Mouse (Mus musculus) erythroblast, embryonic 14.5 days (primary cell): ENCODE measurements around the gene Trim32. TPM values are rescaled to one million over a fixed set of nuclear protein-coding genes. Genes with fewer than 3 reads are reported as not detected.

Experiments
- H3K27me3 ChIP-seq: 2 replicates; pipeline ENCODE4 v1.6.1; 2012; ENCODE audit warnings: inconsistent platforms; ENCODE audit not compliant: control insufficient read depth
- H3K36me3 ChIP-seq: 2 replicates; pipeline ENCODE4 v1.6.1; 2012; ENCODE audit warnings: mild to moderate bottlenecking, inconsistent platforms; ENCODE audit not compliant: control insufficient read depth
- H3K4me1 ChIP-seq: 2 replicates; pipeline ENCODE4 v1.6.1; 2012; ENCODE audit warnings: inconsistent platforms; ENCODE audit not compliant: control insufficient read depth
- H3K4me3 ChIP-seq: replicated peaks from 2 replicates; pipeline ENCODE3; 2012; ENCODE audit warnings: moderate library complexity, mild to moderate bottlenecking, inconsistent platforms
- H3K9me3 ChIP-seq: 2 replicates; pipeline ENCODE4 v1.6.1; 2012; ENCODE audit warnings: low read length, inconsistent platforms, mixed read lengths; ENCODE audit not compliant: control insufficient read depth
- GATA1 ChIP-seq: IDR thresholded peaks from 2 replicates; pipeline ENCODE4 v1.6.1; 2012; ENCODE audit warnings: low read length, inconsistent platforms, mixed read lengths
- TAL1 ChIP-seq: IDR thresholded peaks from 3 replicates; pipeline ENCODE4 v1.6.1; 2012; ENCODE audit warnings: low read length, inconsistent platforms, mixed read lengths
- polyA plus RNA-seq: library from polyadenylated mRNA; stranded (reverse); fragments of >175 nt; gene quantifications from 2 replicates; pipeline ENCODE4 v1.2.3, GENCODE M21; 2012

Trim32 gene
- 0.05 TPM in 1 of 2 replicates, not detected in the other for polyA plus RNA-seq

DNA sequence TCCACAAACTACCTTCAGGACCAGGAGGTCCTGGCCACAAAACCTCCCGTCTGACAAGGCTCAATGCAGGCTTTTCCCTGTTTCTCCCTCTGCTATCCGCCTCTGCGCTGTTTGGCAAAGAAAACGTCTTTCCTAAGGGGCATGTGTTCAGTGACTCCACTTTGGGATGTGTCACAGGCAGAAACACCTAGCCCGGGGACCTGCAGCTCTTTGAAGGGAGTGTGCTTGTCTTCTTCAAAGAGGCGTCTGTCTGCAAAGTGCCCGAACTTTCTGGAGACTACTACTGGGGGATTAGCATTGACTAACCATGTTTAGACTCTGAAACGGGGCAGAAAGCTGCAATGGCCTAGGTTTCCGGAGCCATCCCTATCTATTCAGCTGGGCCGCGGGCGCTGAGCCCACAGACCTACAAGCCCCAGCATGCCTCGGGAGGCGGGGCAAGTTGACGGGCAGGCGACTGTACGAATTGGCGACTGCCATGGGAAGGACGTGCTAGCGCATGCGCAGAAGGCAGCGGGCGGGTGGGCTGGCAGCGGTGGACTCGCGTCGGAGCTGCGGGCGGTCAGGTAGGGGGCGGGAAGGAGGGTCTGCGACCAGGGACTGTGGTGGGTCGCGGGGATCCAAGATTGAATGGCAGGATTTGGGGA, at the start of gene Trim32:
Gene Trim32, plus strand, starts transcription at position 483 of the 647 bp plus-strand sequence.
- no peaks in the 10 kb centered on the region for H3K9me3 ChIP-seq
- H3K4me3 ChIP-seq: peak within 1 kb of the TSS; percentile 84
- H3K27me3 ChIP-seq: no peaks in the 10 kb centered on the region
- peaks cover 33% of the 10 kb centered on the region for H3K4me1 ChIP-seq
- H3K36me3 ChIP-seq: no peaks in the 10 kb centered on the region
- TF ChIP-seq TAL1: no peak
- no peak for TF ChIP-seq GATA1

DNA sequence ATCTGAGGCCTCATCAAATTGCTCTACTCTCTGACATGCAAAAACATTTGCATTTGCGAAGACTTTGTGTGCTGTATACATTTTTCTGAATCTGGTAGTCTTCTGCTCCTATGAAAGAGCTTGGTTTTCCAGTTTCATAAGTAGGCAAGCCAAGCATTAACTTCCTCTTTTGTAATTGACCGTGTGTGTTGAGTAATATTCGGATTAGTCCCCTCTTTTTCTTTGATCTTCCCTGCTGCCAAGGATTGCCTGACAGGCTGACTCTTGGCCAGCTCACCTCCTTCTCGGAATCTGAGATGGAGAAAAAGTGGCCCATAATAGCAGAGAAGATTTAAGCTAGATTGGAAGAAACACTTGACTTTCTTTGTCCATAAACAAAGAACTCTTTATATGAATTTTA, 39.3 kb upstream of the Trim32 start:
- Histone ChIP-seq H3K27me3 (no peaks in the 10 kb centered on the region), H3K4me3 (no peak overlapping the region), H3K36me3 (no peaks in the 10 kb centered on the region), H3K9me3 (no peaks in the 10 kb centered on the region; the same call in 1 of the 2 replicates), H3K4me1 (no peaks in the 10 kb centered on the region)
- TF ChIP-seq GATA1: no peak
- no peak for TF ChIP-seq TAL1

DNA sequence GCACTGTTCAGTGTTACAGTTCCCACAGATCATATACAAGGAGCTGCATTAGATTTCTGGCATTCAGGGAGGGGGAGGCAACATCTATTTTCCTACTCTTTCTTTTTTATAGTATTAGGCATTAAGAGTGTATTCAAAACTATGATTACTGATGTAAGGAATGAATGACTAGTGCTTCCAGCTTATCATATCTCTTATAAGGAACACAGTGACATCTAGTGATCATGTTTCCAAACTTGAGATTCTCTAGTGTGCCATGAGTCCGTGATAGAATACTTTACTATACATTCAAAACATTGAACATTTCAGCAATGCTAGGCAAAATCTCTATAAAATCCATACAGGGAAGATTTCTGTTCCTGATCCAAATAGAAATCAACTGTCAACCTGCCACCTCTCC, 24.5 kb upstream of the Trim32 start:
- H3K4me1 ChIP-seq: no peaks in the 10 kb centered on the region
- TF ChIP-seq GATA1: no peak
- no peaks in the 10 kb centered on the region for H3K9me3 ChIP-seq
- H3K36me3 ChIP-seq: no peaks in the 10 kb centered on the region
- no peaks in the 10 kb centered on the region for H3K27me3 ChIP-seq
- H3K4me3 ChIP-seq: no peak overlapping the region

DNA sequence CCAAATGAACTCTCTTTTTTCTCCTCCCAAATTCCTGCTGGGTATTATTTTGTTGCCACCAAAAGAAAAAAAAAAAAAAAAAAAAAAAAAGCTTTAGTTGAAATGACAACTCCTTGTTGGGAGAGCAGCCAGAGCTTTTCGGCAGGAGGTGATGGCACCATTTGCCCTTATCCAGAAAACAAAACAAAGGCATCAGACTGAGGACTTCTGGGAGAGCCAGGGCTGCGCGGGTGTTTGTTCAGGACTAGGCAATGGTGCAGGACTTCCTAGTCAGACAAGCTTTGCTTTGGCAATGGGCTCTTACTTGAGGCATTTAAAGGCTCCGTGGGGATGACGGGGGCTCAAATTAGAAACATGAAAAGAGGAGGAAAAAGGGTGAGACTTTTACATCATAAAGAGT, 17.8 kb upstream of the Trim32 start:
- TF ChIP-seq GATA1 (no peak), TAL1 (no peak)
- Histone ChIP-seq H3K4me1 (no peaks in the 10 kb centered on the region), H3K36me3 (no peaks in the 10 kb centered on the region), H3K27me3 (no peaks in the 10 kb centered on the region), H3K4me3 (no peak overlapping the region), H3K9me3 (no peaks in the 10 kb centered on the region)

DNA sequence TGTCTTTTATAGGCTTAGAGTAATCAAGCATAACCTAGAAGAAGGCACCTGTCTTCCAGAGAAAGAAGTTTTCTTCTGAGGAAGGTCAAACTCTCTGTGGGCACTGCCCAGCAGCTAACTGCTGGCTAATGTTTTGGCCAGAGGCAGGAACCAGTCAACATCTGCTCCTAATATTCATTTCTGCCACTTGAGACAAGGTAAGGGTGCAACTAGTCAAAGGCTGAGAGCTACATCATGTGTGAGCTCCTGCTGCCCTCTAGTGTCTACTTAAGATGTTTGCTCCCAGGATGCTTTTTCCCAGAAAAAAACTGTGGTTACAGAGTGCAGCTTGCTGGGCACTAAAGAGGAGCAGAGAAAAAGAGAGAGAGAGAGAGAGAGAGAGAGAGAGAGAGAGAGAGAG, 15.0 kb upstream of the Trim32 start:
- H3K4me3 ChIP-seq: no peak overlapping the region
- H3K36me3 ChIP-seq: no peaks in the 10 kb centered on the region
- no peaks in the 10 kb centered on the region for H3K27me3 ChIP-seq
- no peaks in the 10 kb centered on the region for H3K4me1 ChIP-seq
- H3K9me3 ChIP-seq: no peaks in the 10 kb centered on the region
- no peak for TF ChIP-seq TAL1
- no peak for TF ChIP-seq GATA1

DNA sequence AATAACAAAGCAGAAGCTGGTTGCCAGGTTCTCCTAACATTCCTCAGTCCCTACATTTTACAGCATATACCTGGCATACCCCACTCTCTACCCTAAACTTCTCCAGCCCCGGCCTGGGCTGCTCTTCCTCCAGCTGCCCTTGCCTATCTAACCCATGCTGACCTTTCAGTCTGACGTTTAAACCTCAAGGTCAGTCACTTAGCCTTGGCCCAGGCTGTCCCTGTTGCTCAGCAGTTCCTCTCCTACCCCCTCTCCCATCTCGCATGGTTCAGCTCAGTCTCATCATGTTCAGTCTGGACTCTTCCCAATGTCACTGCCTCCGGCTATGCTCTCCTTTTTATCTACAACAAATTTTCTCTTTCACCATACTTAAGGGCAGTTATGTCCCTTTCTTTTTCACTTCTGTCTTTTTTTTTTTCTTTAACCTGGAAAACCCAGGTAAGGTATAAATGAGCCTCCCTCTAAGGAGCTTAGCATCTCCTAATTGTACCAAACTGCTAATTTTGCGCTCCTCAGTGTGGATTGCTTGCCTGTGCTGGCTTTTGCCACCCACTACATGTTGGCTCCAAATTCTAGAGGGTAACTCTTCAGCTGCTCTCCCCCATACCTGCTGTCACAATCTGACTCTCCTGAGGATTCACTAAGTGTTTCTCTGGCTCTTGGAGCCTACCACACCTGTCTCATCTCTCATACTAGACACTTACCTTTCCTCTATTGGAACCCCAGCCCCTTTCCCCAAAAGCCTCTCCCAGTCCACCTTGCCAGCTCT, 10.0 kb upstream of the Trim32 start:
- Histone ChIP-seq H3K4me3 (no peak overlapping the region), H3K27me3 (no peaks in the 10 kb centered on the region), H3K36me3 (no peaks in the 10 kb centered on the region), H3K4me1 (no peaks in the 10 kb centered on the region), H3K9me3 (no peaks in the 10 kb centered on the region)
- TF ChIP-seq TAL1: no peak
- TF ChIP-seq GATA1: no peak

DNA sequence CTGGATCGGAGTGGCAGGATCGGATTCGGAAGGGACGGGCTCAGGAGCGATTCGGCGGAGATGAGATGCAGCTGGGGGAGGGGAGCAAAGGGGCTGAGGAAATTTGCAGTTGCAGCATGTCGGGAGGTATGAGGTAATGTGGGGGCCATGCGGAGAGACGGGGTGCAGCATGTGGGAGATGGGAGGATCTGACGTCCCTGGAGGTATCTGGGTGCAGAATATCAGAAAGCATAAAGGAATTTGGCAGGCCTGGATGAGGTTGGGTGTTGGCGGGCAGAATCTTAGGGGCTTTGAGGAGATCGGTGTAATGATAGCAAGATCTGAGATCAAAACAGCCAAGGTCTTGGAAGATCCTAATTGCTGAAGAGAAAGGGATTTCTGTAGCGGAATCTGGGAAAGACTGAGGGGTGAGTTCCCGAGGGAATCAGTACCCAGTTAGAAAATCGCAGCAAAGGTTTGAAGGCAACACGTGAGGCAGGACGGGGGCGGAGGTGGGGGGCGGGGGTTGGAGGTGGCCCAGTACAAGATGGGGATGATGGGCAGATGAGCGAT, 441 bp downstream of the Trim32 start:
- Histone ChIP-seq H3K9me3 (no peaks in the 10 kb centered on the region), H3K36me3 (no peaks in the 10 kb centered on the region), H3K27me3 (no peaks in the 10 kb centered on the region), H3K4me1 (peaks cover 33% of the 10 kb centered on the region), H3K4me3 (peak overlapping the region; percentile 84)
- TF ChIP-seq GATA1: no peak
- TF ChIP-seq TAL1: no peak

DNA sequence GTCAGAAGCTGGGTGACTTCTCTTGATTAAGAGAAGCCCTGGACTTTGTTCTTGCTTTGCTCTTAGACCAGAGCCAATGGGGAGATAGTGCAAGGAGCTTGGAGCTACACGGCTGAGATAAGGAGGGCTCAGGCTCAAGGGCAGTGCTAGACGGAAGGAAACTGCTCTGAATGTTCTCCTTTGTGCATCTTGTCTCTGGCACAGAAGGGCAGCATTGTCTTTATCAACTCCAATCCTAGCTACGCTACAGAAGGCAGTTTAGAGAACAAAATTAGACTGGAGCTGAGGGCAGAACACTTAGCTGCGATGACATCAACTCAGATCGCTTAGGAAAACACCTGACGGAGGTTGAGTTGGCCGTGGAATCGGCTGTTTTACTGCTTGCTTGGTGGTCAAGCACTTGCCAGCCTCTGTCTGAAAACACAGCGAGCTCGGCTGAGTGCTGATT, 2.4 kb downstream of the Trim32 start:
- no peaks in the 10 kb centered on the region for H3K27me3 ChIP-seq
- H3K4me3 ChIP-seq: no peak overlapping the region
- peaks cover 33% of the 10 kb centered on the region for H3K4me1 ChIP-seq
- no peaks in the 10 kb centered on the region for H3K9me3 ChIP-seq
- H3K36me3 ChIP-seq: no peaks in the 10 kb centered on the region
- TF ChIP-seq GATA1: no peak
- TF ChIP-seq TAL1: no peak

DNA sequence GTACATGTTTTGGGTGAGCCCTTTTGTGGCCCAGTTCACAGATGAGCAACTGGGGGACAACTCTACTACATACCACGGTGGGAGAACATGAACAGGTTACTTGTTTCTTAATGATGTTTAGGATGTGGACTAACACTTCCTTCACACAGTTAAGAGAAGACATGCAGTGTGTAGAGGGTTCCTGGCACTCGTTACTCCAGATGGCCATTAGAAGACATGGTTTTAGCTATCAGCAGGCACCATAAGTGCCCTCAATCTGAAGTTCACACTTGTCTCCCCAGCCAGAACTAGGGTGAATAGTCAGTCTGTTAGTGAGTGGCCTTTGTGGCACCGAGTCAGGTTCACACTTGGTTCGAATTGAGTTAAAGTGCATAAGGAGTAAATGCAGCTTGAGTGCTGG, 3.3 kb downstream of the Trim32 start:
- H3K36me3 ChIP-seq: peaks cover 2% of the 10 kb centered on the region
- no peak overlapping the region for H3K4me3 ChIP-seq
- peaks cover 27% of the 10 kb centered on the region for H3K4me1 ChIP-seq
- no peaks in the 10 kb centered on the region for H3K9me3 ChIP-seq
- TF ChIP-seq GATA1 (no peak), TAL1 (no peak)
- no peaks in the 10 kb centered on the region for H3K27me3 ChIP-seq
